Mouse (Mus musculus) liver, adult 2 months (tissue): ENCODE data around the gene Ccdc34.

Experiments
- CTCF ChIP-seq: fragments of 200-500 bp; IDR thresholded peaks from 2 replicates; pipeline ENCODE4 v1.5.1; 2011; ENCODE audit warnings: low read depth, low read length, control low read depth
- POLR2A ChIP-seq: fragments of 200-500 bp; IDR thresholded peaks from 2 replicates; pipeline ENCODE4 v1.6.1; 2011; ENCODE audit warnings: low read length, control low read depth; ENCODE audit not compliant: insufficient read depth; ENCODE audit errors: extremely low read depth

GRCm38 (mm10) chr2:110038341-110038740 is 20.7 kb downstream of the Ccdc34 start:
- TF ChIP-seq POLR2A, result no peak
- no peak for TF ChIP-seq CTCF
